Mouse (Mus musculus) B cell, adult 2 months (primary cell): ENCODE measurements around the gene Samd4b.
A peak's percentile ranks its signal among the peaks of the same experiment; 100 is the strongest.

ENCODE experiments used
- DNase-seq, 2 experiments: peaks; one replicate each; pipeline ENCODE4 v3.0.0; 2022

The Samd4b gene

GRCm38 (mm10) chr7:28587644-28588043 is 10.3 kb downstream of the Samd4b start:
- DNase-seq, result no peak

- DNase-seq, result no peak
Measured at GRCm38 (mm10) chr7:28586663-28587411, 11.1 kb downstream of the Samd4b start.

GRCm38 (mm10) chr7:28585001-28585400 is 12.9 kb downstream of the Samd4b start:
- no peak for DNase-seq

GRCm38 (mm10) chr7:28584468-28584867 is 13.5 kb downstream of the Samd4b start:
- DNase-seq, result no peak

- DNase-seq, result no peak
Measured at GRCm38 (mm10) chr7:28583570-28584344, 14.2 kb downstream of the Samd4b start.

GRCm38 (mm10) chr7:28582841-28583240 is 15.1 kb downstream of the Samd4b start:
- DNase-seq, result no peak

- no peak for DNase-seq
Measured at GRCm38 (mm10) chr7:28581721-28582120, 16.2 kb downstream of the Samd4b start.

GRCm38 (mm10) chr7:28579826-28580225 is 18.1 kb downstream of the Samd4b start:
- no peak for DNase-seq

- no peak for DNase-seq
Measured at GRCm38 (mm10) chr7:28578543-28579053, 19.3 kb downstream of the Samd4b start.

GRCm38 (mm10) chr7:28577826-28578542 is 20.0 kb downstream of the Samd4b start:
- no peak for DNase-seq

GRCm38 (mm10) chr7:28576271-28576914 is 21.6 kb downstream of the Samd4b start:
- no peak for DNase-seq

- no peak for DNase-seq
Measured at GRCm38 (mm10) chr7:28575597-28575996, 22.3 kb downstream of the Samd4b start.

GRCm38 (mm10) chr7:28573236-28573635 is 24.7 kb downstream of the Samd4b start:
- no peak for DNase-seq

GRCm38 (mm10) chr7:28572689-28573088 is 25.3 kb downstream of the Samd4b start:
- no peak for DNase-seq

- no peak for DNase-seq
Measured at GRCm38 (mm10) chr7:28570982-28571682, 26.8 kb downstream of the Samd4b start.

GRCm38 (mm10) chr7:28570291-28570981 is 27.5 kb downstream of the Samd4b start:
- no peak for DNase-seq

GRCm38 (mm10) chr7:28568253-28568652 is 29.7 kb downstream of the Samd4b start:
- DNase-seq, result peak; percentile 77 to 79

- no peak for DNase-seq
Measured at GRCm38 (mm10) chr7:28567539-28567938, 30.4 kb downstream of the Samd4b start.

- no peak for DNase-seq
Measured at GRCm38 (mm10) chr7:28565407-28565806, 32.5 kb downstream of the Samd4b start.

- DNase-seq, result no peak
Measured at GRCm38 (mm10) chr7:28562951-28563350, 35.0 kb downstream of the Samd4b start.

GRCm38 (mm10) chr7:28562371-28562770 is 35.6 kb downstream of the Samd4b start:
- no peak for DNase-seq
